Mouse (Mus musculus) CH12.LX (cell line): Measurements from ENCODE around the gene Rabep1. TPM values are rescaled to one million over a fixed set of nuclear protein-coding genes. Genes with fewer than 3 reads are reported as not detected.
A peak's percentile ranks its signal among the peaks of the same experiment; 100 is the strongest.

Experiments
- DNase-seq: peaks from one replicate; pipeline ENCODE4 v3.0.0-alpha.2; 2013; ENCODE audit errors: extremely low read depth
- H3K27ac ChIP-seq: 2 replicates; pipeline ENCODE4 v1.5.1; 2012; ENCODE audit warnings: low read depth, mild to moderate bottlenecking, control low read depth, moderate library complexity; ENCODE audit not compliant: insufficient read depth
- H3K27me3 ChIP-seq: replicated peaks from 2 replicates; pipeline ENCODE3; 2012; ENCODE audit warnings: inconsistent platforms
- H3K36me3 ChIP-seq, 2 experiments: replicated peaks in 1 of 2; 2 replicates each; pipeline versions ENCODE3 to v1.6.1; 2012; ENCODE audit warnings: inconsistent platforms in 1 of 2, low read length in 1 of 2, mild to moderate bottlenecking in 1 of 2, mixed read lengths in 1 of 2, moderate library complexity in 1 of 2; ENCODE audit not compliant: control insufficient read depth in 1 of 2, insufficient read depth in 1 of 2
- H3K4me1 ChIP-seq, 2 experiments: 2 replicates each; pipeline ENCODE4 v1.6.1; 2012; ENCODE audit warnings: inconsistent platforms in 1 of 2, moderate library complexity in 1 of 2; ENCODE audit not compliant: insufficient read depth in 2 of 2, control insufficient read depth in 1 of 2
- H3K4me2 ChIP-seq: 2 replicates; pipeline ENCODE4 v1.6.1; 2012; ENCODE audit warnings: low read depth, mild to moderate bottlenecking, control low read depth; ENCODE audit not compliant: poor library complexity, insufficient read depth, severe bottlenecking
- H3K4me3 ChIP-seq, 3 experiments: fragments of 150-350 bp in 1 of 3; sonication (generic) in 1 of 3; replicated peaks in 1 of 3; 2 replicates each; pipeline versions ENCODE3 to v1.5.1; 2011 to 2012; ENCODE audit warnings: low read depth in 2 of 3, low read length in 2 of 3, mild to moderate bottlenecking in 2 of 3, moderate library complexity in 2 of 3, control low read depth in 1 of 3, improper control_type of control experiment in 1 of 3, inconsistent platforms in 1 of 3, mixed read lengths in 1 of 3; ENCODE audit not compliant: poor library complexity in 1 of 3
- H3K79me2 ChIP-seq: replicated peaks from 2 replicates; pipeline ENCODE4 v1.6.1; 2012; ENCODE audit warnings: mild to moderate bottlenecking, moderate library complexity; ENCODE audit not compliant: control insufficient read depth, poor library complexity, insufficient read depth, severe bottlenecking; ENCODE audit errors: extremely low read depth
- H3K9ac ChIP-seq: 2 replicates; pipeline ENCODE4 v1.6.1; 2012; ENCODE audit warnings: low read depth, mild to moderate bottlenecking, control low read depth, moderate library complexity; ENCODE audit not compliant: insufficient read depth
- H3K9me3 ChIP-seq: replicated peaks from 2 replicates; pipeline ENCODE3; 2012; ENCODE audit warnings: low read length, inconsistent platforms, mixed read lengths
- BHLHE40 ChIP-seq: IDR thresholded peaks from 2 replicates; pipeline ENCODE4 v1.6.1; 2011; ENCODE audit warnings: mild to moderate bottlenecking, low read depth, low read length, improper control_type of control experiment
- CTCF ChIP-seq, 2 experiments: IDR thresholded peaks in 1 of 2; conservative IDR thresholded peaks in 1 of 2; 2 replicates each; pipeline ENCODE4 v1.5.1; 2011 to 2012; ENCODE audit warnings: low read depth in 2 of 2, low read length in 2 of 2, improper control_type of control experiment in 1 of 2, inconsistent platforms in 1 of 2, mild to moderate bottlenecking in 1 of 2, moderate library complexity in 1 of 2
- ETS1 ChIP-seq: conservative IDR thresholded peaks from 2 replicates; pipeline ENCODE4 v1.6.1; 2012; ENCODE audit warnings: low read depth, mild to moderate bottlenecking, inconsistent platforms, low read length, improper control_type of control experiment, moderate library complexity
- GABPA ChIP-seq: IDR thresholded peaks from 2 replicates; pipeline ENCODE4 v1.6.1; 2012; ENCODE audit warnings: low read depth, low read length, improper control_type of control experiment, inconsistent platforms; ENCODE audit not compliant: insufficient replicate concordance
- JUN ChIP-seq: IDR thresholded peaks from 2 replicates; pipeline ENCODE4 v1.6.1; 2011; ENCODE audit warnings: low read depth, mild to moderate bottlenecking, low read length, improper control_type of control experiment, moderate library complexity; ENCODE audit not compliant: insufficient read depth
- JUND ChIP-seq: conservative IDR thresholded peaks from 2 replicates; pipeline ENCODE4 v1.6.1; 2011; ENCODE audit warnings: low read depth, low read length, improper control_type of control experiment
- KAT2A ChIP-seq: IDR thresholded peaks from 2 replicates; pipeline ENCODE4 v1.6.1; 2012; ENCODE audit warnings: low read length, improper control_type of control experiment, inconsistent platforms; ENCODE audit not compliant: insufficient replicate concordance
- MEF2A ChIP-seq: IDR thresholded peaks from 2 replicates; pipeline ENCODE4 v1.6.1; 2014; ENCODE audit warnings: low read depth, mild to moderate bottlenecking, inconsistent platforms, low read length, improper control_type of control experiment, borderline replicate concordance
- MYC ChIP-seq: IDR thresholded peaks from 2 replicates; pipeline ENCODE4 v1.6.1; 2011; ENCODE audit warnings: low read depth, mild to moderate bottlenecking, improper control_type of control experiment, low read length
- NELFE ChIP-seq: IDR thresholded peaks from 2 replicates; pipeline ENCODE4 v1.6.1; 2011; ENCODE audit warnings: low read depth, low read length, improper control_type of control experiment
- NRF1 ChIP-seq: IDR thresholded peaks from 2 replicates; pipeline ENCODE4 v1.6.1; 2014; ENCODE audit warnings: low read depth, mild to moderate bottlenecking, inconsistent platforms, low read length, improper control_type of control experiment, moderate library complexity
- PAX5 ChIP-seq: IDR thresholded peaks from 2 replicates; pipeline ENCODE4 v1.6.1; 2012; ENCODE audit warnings: low read length, inconsistent platforms, mixed read lengths
- SIN3A ChIP-seq: IDR thresholded peaks from 2 replicates; pipeline ENCODE4 v1.6.1; 2012; ENCODE audit warnings: low read length, improper control_type of control experiment, inconsistent platforms
- USF1 ChIP-seq: IDR thresholded peaks from 2 replicates; pipeline ENCODE4 v1.6.1; 2014; ENCODE audit warnings: low read depth, mild to moderate bottlenecking, inconsistent platforms, low read length, improper control_type of control experiment
- USF2 ChIP-seq: conservative IDR thresholded peaks from 2 replicates; pipeline ENCODE4 v1.6.1; 2011; ENCODE audit warnings: low read depth, low read length, improper control_type of control experiment
- ZKSCAN1 ChIP-seq: IDR thresholded peaks from 2 replicates; pipeline ENCODE4 v1.6.1; 2012; ENCODE audit warnings: low read depth, inconsistent platforms, low read length, improper control_type of control experiment, borderline replicate concordance
- ZNF384 ChIP-seq: IDR thresholded peaks from 2 replicates; pipeline ENCODE4 v1.6.1; 2012; ENCODE audit warnings: low read depth, low read length, improper control_type of control experiment, inconsistent platforms
- dilution Hi-C: fragments of 300-500 bp; cut with MboI; formaldehyde crosslinking; loops from 2 replicates; pipeline ENCODE4 v1.14.3; 2020; ENCODE audit warnings: low sequenced_read_pairs; ENCODE audit not compliant: extremely low pct_unique_long_range_greater_than_20kb, extremely low pct_ligation_motif_present
- in situ Hi-C: fragments of 300-500 bp; cut with MboI; formaldehyde crosslinking; loops from 3 replicates; pipeline ENCODE4 v1.14.3; 2019; ENCODE audit warnings: low sequenced_read_pairs, low pct_ligation_motif_present, low pct_unique_long_range_greater_than_20kb, mixed read lengths
- polyA plus RNA-seq: library from polyadenylated mRNA; unstranded; fragments of >175 nt; gene quantifications from 2 replicates; pipeline ENCODE4 v1.2.1, GENCODE M21; 2012; ENCODE audit warnings: low read depth; ENCODE audit not compliant: insufficient read length
- total RNA-seq, 2 experiments: library from RNA; depleted of rRNA; stranded (reverse); fragments of 300-350 nt in 1 of 2; fragments of >200 nt in 1 of 2; gene quantifications; 2 replicates each; pipeline ENCODE4 v1.2.3; 2012 to 2014

The Rabep1 gene
- total and polyA plus RNA-seq, 3 experiments, result 22.3 to 28.3 (median 26.1) TPM

DNA sequence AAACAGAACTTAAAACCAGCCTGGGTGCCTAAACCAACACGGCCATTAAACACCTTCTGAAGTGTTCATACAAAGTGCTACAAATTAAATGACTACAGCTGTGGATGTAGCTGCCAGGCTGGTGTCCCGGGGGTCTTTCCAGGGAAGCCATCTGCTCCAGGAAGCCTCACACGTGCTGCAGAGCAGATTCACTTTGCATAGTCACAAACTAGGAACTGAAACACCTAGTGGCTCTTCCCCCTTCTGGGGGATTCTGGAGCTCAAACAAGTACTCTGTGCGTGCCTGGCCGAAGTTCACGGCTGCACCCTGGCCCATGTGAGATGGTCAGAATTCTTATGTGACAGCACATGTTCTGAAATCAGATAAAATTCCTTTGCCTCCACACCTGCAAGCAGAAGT lies 135.7 kb downstream of the Rabep1 start (continued):
- TF ChIP-seq KAT2A (0 out of 2 replicates have a peak, but pooled peaks have one; percentile 23), NELFE (no peak), JUN (no peak), ETS1 (peak; percentile 81), USF2 (no peak), NRF1 (no peak), MEF2A (no peak), GABPA (no peak), MYC (peak; percentile 94), JUND (no peak)

DNA sequence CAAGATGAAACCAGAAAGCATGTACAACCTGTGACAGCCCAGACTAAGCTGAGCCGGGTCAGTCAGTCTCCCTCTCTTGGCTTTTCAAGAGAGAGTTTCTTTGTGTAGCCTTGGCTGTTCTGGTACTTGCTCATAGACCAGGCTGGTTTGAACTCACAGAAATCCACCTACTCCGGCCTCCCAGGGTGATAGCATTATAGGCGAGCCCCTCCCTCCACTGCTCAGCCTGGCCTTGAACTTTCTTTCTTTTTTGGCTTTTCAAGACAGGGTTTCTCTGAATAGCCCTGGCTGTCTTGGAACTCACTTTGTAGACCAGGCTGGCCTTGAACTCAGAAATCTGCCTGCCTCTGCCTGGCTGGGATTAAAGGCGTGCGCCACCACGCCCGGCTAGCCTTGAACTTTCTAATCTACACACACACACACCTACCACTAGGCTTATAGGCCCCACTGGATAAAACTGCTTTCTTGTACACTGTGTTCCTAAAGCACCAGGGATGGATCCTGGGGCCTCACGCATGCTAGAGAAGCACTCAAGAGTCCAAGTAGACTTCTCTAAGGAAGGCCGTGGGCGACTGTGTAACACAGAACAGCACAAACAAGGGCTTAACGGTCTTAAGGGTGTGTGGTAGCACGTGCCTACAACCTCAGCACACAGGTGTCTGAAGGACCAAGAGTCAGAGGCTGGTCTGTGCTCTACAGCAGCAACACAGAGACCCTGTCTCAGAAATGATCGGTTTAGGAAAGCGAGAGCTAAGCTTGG lies 136.4 kb downstream of the Rabep1 start:
- Histone ChIP-seq H3K27me3 (no peaks in the 10 kb centered on the region), H3K27ac (peak overlapping the region; percentile 3; the same call in 1 of the 2 replicates), H3K36me3 (peaks cover 62 to 77% of the 10 kb centered on the region in 2 experiments), H3K9ac (peak overlapping the region; percentile 93), H3K4me1 (peaks cover 16 to 36% of the 10 kb centered on the region in 2 experiments), H3K9me3 (no peaks in the 10 kb centered on the region), H3K4me2 (peak overlapping the region; percentile 78), H3K79me2 (peaks cover 41% of the 10 kb centered on the region), H3K4me3 (peak overlapping the region; percentile 18 to 84 (median 70))
- DNase-seq, result no peak
- dilution Hi-C loops, result no loop called here
- TF ChIP-seq BHLHE40, result peak; percentile 66
- no peak for TF ChIP-seq CTCF (conservative IDR thresholded peaks at IDR 0.05 in 1 of 2, IDR thresholded peaks at IDR 0.05 in 1 of 2; ENCODE audit: low read depth in 2 of 2, low read length in 2 of 2)
- in situ Hi-C loops, result no loop called here

DNA sequence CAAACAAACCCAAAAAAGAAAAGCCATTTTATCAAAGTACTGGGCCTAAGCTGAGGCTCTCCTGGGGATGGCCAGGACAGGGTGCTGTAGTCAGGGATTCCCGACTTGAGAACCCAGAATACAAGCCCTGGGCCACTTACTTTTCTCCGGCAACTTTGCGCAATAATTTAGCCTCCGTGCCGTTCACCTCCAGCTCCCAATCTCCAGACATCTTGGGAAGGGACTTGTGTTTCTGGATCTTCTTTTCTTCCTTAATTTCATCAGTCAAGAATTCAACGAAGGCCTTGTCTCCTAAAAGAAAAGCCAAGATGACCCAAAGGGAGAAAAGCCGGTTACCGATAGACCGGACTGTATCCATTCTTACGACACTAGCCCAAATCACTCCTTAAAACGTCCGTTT lies 137.5 kb downstream of the Rabep1 start:
- TF ChIP-seq NRF1, result no peak
- TF ChIP-seq USF1, result no peak
- TF ChIP-seq PAX5, result no peak
- TF ChIP-seq SIN3A, result 0 out of 2 replicates have a peak, but pooled peaks have one; percentile 25
- no peak for TF ChIP-seq MEF2A
- TF ChIP-seq ZNF384, result no peak
- no peak for TF ChIP-seq KAT2A
- TF ChIP-seq ZKSCAN1, result no peak
- Histone ChIP-seq H3K4me3 (peak overlapping the region; percentile 70 to 88 (median 84)), H3K9ac (peak overlapping the region; percentile 93), H3K27ac (no peak overlapping the region), H3K36me3 (peaks cover 63 to 77% of the 10 kb centered on the region in 2 experiments), H3K4me2 (peak overlapping the region; percentile 78), H3K79me2 (peaks cover 41% of the 10 kb centered on the region), H3K4me1 (peaks cover 16 to 36% of the 10 kb centered on the region in 2 experiments), H3K9me3 (no peaks in the 10 kb centered on the region), H3K27me3 (no peaks in the 10 kb centered on the region)
- dilution Hi-C loops, result no loop called here
- DNase-seq, result no peak
- in situ Hi-C loops, result no loop called here
